Mouse (Mus musculus): ENCODE data around the gene Nr5a2.

- TF ChIP-seq POLR2A (IDR thresholded peaks at IDR 0.05; ENCODE audit: extremely low read depth, insufficient read depth, low read length) (no peak), CTCF (IDR thresholded peaks at IDR 0.05; ENCODE audit: extremely low read depth, insufficient read depth, low read length) (no peak)
Measured at GRCm38 (mm10) chr1:136890439-136890838, 69.8 kb downstream of the Nr5a2 start.
